Mouse (Mus musculus) cerebellum, adult 9-10 months (tissue): Measurements from ENCODE around the gene Cacna2d1.

Source experiments
- DNase-seq: peaks from one replicate; pipeline ENCODE4 v3.0.0; 2022

Cacna2d1 gene

DNA sequence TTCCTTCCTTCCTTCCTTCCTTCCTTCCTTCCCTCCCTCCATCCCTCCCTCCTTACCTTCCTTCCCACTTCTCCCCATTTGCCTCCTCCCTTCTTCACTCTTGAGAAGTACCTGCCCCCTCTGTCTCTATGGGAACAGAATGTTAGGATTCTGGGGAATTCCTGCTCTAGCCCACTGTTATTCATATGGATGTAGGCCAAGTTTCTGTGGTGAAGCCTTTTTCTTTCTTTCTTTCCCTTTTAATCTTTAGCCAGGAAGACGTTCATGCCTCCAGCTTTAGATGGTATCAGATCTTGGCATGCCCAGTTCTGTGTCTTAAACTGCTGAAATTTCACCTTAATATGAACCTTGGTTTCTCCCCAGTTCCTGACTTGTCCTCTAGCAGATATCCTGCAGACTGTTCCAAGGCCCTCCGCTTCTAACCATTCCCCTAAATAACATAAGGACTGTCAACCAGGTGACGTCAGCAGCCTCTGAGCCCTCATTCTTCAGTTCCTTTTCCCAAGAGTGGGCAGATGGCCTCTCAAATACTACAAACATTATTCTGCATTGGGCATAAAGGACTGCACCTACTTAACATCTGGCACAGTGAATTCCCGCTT is 362.8 kb downstream of the Cacna2d1 start:
- no peak for DNase-seq

DNA sequence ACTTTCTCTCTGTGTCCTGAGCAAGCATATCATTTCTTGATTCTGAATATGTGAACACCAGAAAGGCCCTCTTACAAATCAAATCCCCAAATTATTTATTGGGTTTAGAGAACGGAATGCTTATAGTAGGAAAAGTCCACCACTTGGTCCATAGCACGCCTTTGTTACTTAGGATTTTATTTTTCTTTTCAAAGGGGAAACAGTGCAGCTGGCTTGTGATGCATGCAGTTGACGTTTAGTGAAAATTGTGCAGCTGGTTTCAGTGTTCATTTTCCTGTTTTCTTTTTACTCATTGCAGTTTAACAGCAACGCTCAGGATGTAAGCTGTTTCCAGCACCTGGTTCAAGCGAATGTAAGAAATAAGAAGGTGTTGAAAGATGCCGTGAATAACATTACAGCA is 365.1 kb downstream of the Cacna2d1 start:
- no peak for DNase-seq

DNA sequence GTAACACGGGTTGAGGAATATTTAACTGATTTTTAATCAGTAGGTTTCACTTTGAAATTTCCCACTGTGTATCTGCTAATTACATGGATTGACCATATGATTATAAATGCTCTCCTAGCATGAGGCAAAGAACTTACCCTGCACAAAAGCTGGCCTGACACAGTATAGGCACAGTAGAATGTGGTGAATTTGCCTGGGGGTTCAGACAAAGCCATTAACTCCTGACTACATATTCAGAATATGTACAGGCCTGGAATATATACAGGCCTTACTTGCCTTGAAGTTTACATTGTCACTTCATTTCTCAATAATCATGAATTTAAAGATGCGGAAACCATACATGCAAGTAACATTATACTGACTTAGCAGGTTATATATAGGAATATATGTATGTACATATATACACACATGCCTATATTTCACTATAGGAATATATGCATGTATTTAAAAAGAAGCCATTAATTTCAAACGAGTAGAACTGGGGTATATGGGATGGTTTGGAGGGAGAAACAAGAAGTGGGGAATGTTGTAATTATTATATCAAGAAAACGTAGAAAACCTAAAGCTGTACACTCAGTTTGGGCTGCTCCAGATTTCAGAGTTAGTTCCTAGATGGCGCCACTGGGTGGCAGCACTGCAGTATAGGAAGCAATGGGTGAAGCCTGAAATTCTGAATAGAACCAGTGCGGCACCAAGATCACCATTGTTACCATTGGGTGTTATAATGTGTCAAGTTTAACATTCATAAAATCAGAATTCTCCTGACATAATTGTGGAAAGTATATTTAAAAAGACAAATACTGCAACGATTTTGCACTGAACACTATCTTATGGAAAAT is 374.9 kb downstream of the Cacna2d1 start:
- peak; percentile 50 for DNase-seq

DNA sequence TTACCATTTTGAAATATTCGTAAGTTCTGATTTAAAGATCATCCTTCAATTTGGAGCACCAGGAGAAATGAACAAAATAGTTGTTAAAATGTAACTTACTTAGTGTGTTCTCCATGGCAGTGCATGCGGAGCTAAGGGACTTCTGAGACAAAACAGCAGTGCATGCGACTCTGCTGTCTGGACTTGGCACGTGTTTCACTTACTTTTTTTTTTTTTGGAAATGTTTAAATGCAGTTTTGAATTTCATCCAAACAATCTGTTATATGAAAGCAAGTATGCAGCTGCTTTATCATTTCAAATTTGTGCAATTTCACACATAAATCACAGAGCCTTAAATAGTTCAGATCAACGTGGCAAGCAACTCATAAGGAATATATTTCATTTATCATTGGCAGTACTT is 379.8 kb downstream of the Cacna2d1 start:
- no peak for DNase-seq

DNA sequence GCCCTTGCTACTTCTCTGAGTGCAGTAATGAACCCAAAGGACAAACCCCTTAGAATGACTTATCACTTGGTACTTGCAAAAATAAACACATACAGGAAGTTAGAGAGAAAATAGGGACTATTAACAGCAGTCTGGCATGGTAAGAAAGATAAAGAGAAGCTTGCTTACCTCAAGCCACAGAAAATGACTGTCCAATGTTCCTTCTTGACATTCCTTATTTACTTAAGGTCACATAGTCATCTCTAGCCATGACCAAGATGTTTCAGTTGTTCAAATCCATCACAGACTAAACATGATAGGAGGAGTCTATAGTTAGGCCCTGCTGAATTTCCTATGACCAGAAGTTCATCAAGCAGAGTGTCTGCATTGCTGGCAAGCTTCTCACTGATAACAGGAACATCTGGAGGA is 381.5 kb downstream of the Cacna2d1 start:
- DNase-seq, result no peak

DNA sequence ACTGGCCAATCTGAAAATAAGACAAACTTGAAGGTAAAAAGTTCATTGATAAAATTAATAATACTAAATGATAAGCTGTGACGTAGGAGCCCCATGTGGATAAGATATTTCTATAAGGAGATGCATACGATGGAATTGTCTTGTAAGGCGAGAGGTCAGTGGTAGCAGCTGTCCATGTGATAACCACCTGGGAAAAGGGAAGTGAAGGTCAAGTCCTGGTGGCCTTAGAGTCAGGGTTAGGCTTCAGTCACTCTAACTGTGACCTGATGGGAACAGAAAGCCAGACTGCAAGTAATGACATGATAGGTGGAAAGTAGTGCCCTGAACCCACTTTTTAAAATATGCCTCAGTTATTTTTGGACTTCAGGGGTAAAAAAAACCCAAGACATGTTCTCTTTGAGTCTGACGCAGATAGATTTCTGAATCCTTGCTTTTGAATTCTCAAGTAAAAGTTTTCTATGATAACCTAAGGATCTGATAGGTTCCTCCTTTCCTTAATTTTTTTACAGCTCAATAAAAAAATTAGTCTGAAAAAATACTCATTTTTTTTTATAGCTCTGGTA is 383.3 kb downstream of the Cacna2d1 start:
- no peak for DNase-seq

DNA sequence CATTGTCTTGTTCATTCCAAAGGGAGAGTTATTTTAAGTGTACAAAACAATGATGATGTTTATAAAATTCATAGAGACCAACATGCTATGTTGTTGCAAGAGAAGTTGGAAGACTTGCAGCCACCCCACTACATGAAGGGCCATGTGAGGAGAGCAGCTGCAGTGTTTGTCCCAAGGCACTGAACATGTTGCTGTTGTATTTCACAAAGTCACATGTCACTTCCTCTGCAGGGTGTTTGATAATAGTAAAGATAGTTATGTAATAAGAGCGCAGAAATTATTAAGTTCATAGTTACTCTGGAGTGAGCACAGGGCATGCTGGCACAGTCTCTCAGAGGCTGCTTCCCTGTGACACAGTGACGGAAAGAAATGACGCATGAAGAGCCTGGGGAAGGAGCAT is 392.1 kb downstream of the Cacna2d1 start:
- DNase-seq, result no peak

DNA sequence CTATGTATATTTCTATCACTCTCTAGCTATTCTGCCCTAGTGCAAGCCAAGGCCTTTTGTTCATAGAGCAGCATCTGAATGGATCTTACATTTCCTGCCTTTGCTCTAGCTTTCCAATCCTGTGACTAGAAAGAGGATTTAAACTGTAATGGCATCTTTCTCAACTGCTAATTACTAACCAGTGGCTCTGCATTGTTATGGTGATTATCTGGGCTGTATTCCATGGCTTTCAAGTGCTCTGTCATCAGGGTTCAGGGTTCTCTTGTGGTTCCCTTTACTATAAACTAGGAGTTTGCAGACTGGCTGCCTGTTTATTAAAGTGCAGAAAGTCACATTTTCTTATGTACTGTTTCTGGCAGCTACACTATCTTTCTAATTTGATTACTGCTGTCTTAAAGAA is 410.9 kb downstream of the Cacna2d1 start:
- DNase-seq, result no peak

DNA sequence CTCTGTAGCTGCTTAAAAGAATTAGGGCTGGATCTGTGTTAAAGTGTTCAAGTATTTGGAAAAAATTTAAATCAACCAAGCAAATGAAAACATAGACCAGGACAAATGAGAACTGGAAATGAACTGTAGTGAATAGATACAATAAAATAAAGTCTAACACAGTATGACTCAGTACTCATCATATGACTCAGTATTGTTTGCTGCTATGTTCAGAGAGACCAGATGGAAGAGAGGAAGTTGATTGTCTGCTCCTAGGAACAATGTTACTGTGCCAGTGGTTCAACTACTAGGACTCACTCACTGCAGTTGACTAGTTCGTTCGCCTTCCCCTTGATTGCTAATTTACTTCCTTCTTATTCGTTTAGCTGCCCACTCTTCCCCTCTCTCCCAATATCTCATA is 421.3 kb downstream of the Cacna2d1 start:
- no peak for DNase-seq

DNA sequence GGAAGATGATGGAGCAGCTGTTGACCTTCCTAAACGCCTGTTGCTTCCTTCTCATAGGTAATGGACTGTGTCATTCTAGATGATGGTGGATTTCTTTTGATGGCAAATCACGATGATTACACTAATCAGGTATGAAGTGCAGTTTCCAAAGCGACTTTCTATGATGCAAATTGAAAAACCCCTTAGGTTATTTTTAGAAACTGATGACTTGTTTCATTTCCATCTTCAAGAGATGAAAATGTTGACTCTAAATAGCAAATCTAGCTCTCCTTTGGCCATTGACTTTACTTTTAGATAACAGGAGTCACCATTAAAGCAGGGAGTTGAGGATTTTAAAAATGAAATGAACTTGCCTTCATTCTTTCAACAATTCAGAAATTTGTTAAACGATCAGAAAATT is 423.2 kb downstream of the Cacna2d1 start:
- DNase-seq, result no peak

DNA sequence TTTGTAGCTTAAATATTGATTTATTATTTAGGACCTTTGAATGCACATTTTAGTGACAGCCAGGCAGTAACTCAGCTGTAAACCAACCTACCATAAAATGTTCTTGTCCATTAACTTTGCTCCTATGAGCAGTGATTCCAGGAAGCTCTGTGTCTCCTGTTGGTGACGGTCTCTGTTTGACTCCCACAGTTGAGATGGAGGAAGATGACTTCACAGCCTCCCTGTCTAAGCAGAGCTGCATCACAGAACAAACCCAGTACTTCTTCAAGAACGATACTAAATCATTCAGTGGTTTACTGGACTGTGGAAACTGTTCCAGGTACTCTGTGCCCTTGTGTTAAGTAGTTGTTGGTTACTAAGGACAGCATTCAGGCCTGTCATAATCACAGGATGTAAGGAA is 427.6 kb downstream of the Cacna2d1 start:
- no peak for DNase-seq

DNA sequence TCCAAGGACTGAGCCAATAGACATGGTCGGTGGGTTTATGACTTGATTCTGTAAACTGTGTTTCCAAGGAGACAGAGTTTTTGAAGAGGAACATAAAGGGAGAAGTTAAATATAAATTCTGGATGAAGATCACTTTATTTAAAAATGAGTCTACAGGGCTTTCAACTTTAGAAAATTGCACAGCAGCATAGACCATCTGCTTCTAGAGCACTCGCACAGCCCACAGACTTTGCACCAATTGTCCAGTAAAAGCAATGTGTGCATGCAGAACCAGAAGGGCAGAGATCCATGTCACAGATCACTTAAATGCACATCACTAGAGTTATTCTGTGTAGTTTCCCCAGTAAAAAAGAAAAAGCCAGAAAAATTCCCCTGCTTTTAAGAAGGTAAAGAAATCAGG is 428.7 kb downstream of the Cacna2d1 start:
- no peak for DNase-seq

DNA sequence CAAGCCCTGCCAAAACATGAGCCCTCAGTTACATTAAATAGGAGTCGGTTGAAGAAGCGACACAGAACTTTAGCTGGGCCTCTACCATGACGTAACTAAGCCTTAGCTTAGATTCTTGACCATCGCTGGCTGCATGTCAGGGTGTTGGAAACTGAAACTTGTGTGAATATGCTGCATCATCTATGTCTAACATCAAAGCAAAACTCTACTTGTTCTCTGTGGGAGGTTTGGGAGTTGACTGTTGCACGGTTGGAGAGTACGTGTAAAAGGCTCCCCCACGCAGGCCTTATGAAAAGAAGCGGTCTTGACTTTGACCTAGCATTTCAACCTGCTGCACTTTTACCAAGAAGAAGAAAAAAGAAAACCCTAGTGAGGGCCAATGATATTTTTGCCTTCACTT is 436.2 kb downstream of the Cacna2d1 start:
- DNase-seq, result no peak

DNA sequence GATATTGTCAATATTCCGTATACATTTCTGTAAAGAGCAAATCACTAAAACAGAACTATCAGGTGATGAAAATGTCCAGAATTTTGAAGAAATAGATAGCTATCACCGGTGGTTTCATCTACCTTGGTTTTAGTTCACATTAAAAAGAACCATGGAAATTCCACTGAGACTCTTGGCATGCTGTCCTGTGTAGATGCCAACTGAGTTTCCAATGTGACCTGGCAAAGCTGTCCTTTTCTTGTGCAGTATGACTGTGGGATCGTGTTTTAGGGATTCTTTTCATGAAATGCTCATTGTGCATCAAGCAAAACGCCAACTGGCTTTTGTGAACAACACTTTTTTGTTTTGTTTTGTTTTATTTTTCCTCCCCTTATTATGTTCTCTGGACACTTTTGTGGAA is 439.5 kb downstream of the Cacna2d1 start:
- DNase-seq, result peak; percentile 40

DNA sequence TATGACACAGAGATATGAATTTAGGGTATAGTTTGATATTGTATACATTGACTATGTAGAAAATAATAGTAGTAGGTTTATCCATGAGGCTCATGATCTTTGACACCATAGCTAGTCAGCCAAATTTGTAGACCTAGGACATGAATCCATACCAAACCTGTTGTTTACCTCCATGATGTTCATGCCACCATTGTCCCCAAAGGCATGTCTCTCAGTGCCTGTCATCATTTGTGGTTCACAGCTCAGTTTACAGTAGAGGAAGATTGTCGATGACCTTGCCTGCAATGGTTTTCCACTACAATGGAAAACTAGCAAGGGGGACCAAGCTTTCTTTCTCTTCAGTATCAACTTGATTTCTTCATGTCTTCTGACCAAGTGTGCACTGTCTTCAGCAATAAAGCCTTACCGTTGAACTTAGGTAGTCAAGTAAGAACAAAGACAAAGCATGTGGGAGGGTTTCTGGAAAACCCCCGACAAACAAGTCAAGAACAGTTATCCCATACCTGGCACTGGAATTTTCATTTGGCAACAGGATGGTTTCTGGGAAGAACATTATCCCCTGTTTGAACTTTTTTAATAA is 441.9 kb downstream of the Cacna2d1 start:
- DNase-seq, result no peak

DNA sequence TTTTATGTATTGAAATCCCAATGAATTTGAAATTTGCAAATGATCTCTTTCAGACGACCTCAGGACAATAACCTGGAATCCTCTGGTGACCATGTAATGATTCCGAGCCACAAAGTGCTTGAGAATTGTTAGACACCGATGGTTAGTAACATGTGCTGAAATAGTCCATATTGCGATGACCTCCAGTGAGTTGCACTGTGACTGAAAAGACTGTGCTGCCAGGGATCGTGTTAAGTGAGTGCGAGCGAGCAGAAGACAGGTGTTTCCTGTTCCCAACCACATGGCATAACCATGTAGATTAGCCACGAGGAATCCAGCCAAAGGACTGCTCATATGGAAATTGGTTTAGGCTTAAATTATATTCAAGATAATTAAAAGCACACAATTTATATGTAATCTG is 475.5 kb downstream of the Cacna2d1 start:
- DNase-seq, result no peak

DNA sequence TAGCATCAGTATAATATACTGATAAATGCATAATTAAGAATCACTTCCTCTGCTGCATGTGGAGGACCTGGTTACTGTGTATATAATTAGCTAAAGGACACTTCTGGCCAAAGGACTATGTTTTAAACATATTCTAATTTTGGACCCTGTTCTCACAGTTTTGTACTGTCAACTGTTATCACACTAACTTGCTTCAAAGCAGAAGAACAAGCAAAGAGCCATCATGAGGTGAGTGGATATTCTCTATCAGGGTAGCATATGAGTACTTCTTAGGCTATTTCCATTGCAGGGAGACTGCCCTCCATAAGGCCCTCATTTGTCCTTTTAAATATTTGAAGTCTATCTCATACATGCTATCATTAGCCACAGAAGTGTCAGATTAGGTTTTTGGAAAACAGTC is 480.2 kb downstream of the Cacna2d1 start:
- no peak for DNase-seq

DNA sequence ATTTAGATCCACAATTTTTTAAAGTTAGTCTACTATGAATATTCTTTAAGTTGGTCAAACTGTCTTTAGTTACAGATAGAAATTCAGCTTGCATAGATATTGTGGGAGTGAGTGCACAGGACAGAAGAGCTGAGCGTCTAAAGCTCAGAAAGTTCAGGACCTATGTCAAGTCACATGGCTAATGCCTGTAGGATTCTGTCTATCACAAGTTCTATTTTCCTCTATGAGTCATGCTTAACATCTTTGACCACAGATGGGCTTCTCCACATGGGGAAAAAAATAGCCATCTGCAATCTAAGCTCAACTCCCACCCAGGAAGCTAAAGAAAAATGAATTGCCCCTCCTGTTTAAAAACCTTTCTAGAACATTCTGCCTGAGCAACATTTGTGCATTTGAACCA is 483.5 kb downstream of the Cacna2d1 start:
- DNase-seq, result no peak

DNA sequence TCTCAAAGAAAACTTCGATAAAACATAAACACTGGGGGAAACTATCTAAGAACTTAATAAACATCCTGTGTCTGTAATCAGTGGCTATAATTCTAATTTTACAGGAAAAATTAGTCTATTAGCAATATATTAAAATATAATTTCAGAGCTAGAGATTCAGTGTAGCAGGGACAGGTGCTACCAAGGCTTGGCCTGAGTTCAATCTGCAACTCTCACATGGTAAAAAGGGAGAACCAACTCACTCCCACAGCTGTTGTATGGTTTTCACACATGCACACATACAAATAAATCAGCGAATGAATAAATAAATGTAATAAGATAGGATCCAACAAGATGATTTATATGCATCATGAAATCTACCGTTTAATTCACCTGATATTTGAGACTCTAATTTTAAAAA is 484.0 kb downstream of the Cacna2d1 start:
- DNase-seq, result no peak
